Mouse (Mus musculus): Measurements from ENCODE around the gene Kras. TPM values are rescaled to one million over a fixed set of nuclear protein-coding genes. Genes with fewer than 3 reads are reported as not detected.

The Kras gene
- total and polyA plus RNA-seq, 2 experiments from 2014 or later: 25.9 to 72.5 TPM

- TF ChIP-seq CTCF (IDR thresholded peaks at IDR 0.05; ENCODE audit: low read depth): no peak
- 87% methylated on average over 10 of the region's 10 CpGs for WGBS
- no peak overlapping the region for H3K9ac ChIP-seq (replicated peaks; ENCODE audit: low read length)
These were observed 22.3 kb upstream of the Kras start for GRCm38 (mm10) chr6:145272142-145272937.

GRCm38 (mm10) chr6:145269313-145269845 is 19.3 kb upstream of the Kras start:
- ATAC-seq: no peak
- 90% methylated on average over 4 of the region's 4 CpGs for WGBS
- H3K4me2 ChIP-seq (ENCODE audit: low read depth, low read length): no peak overlapping the region
- no peak for DNase-seq (ENCODE audit: low spot score)
- no peaks in the 10 kb centered on the region for H3K36me3 ChIP-seq (ENCODE audit: insufficient read depth, low read length)
- H3K4me3 ChIP-seq (ENCODE audit: low read length): no peak overlapping the region
- H3K27ac ChIP-seq: no peak overlapping the region
- H3K27me3 ChIP-seq (ENCODE audit: insufficient read depth, low read length): no peaks in the 10 kb centered on the region
- H3K4me1 ChIP-seq (ENCODE audit: insufficient read depth, low read length): no peaks in the 10 kb centered on the region
- H3K9ac ChIP-seq (replicated peaks; ENCODE audit: low read length): no peak overlapping the region
- H3K9me3 ChIP-seq (ENCODE audit: low read length): no peaks in the 10 kb centered on the region
- no peak for TF ChIP-seq CTCF (IDR thresholded peaks at IDR 0.05; ENCODE audit: low read depth)

More at GRCm38 (mm10) chr6:145272142-145272937, 22.3 kb upstream of the Kras start:
- Histone ChIP-seq H3K4me2 (ENCODE audit: low read depth, low read length) (no peak overlapping the region), H3K4me1 (ENCODE audit: insufficient read depth, low read length) (peaks cover 8% of the 10 kb centered on the region), H3K27me3 (ENCODE audit: insufficient read depth, low read length) (no peaks in the 10 kb centered on the region), H3K36me3 (ENCODE audit: insufficient read depth, low read length) (no peaks in the 10 kb centered on the region), H3K27ac (no peak overlapping the region), H3K4me3 (ENCODE audit: low read length) (no peak overlapping the region), H3K9me3 (ENCODE audit: low read length) (no peaks in the 10 kb centered on the region)
- ATAC-seq (no peak), DNase-seq (ENCODE audit: low spot score) (no peak)

GRCm38 (mm10) chr6:145267692-145268091 is 17.7 kb upstream of the Kras start:
- no peaks in the 10 kb centered on the region for H3K4me1 ChIP-seq (ENCODE audit: insufficient read depth, low read length)
- ATAC-seq (no peak), DNase-seq (ENCODE audit: low spot score) (no peak)
- whole genome bisulfite sequencing: 89% methylated on average over 6 of the region's 6 CpGs
- H3K4me3 ChIP-seq (ENCODE audit: low read length): no peak overlapping the region
- no peak overlapping the region for H3K9ac ChIP-seq (replicated peaks; ENCODE audit: low read length)
- H3K27me3 ChIP-seq (ENCODE audit: insufficient read depth, low read length): no peaks in the 10 kb centered on the region
- H3K27ac ChIP-seq: no peak overlapping the region
- H3K9me3 ChIP-seq (ENCODE audit: low read length): no peaks in the 10 kb centered on the region
- TF ChIP-seq CTCF (IDR thresholded peaks at IDR 0.05; ENCODE audit: low read depth): no peak
- no peak overlapping the region for H3K4me2 ChIP-seq (ENCODE audit: low read depth, low read length)
- no peaks in the 10 kb centered on the region for H3K36me3 ChIP-seq (ENCODE audit: insufficient read depth, low read length)

- ATAC-seq (no peak), DNase-seq (ENCODE audit: low spot score) (no peak)
- no peak for TF ChIP-seq CTCF (IDR thresholded peaks at IDR 0.05; ENCODE audit: low read depth)
- Histone ChIP-seq H3K27ac (no peak overlapping the region), H3K27me3 (ENCODE audit: insufficient read depth, low read length) (no peaks in the 10 kb centered on the region), H3K9ac (replicated peaks; ENCODE audit: low read length) (no peak overlapping the region), H3K9me3 (ENCODE audit: low read length) (no peaks in the 10 kb centered on the region), H3K4me3 (ENCODE audit: low read length) (no peak overlapping the region), H3K4me1 (ENCODE audit: insufficient read depth, low read length) (no peaks in the 10 kb centered on the region), H3K4me2 (ENCODE audit: low read depth, low read length) (no peak overlapping the region), H3K36me3 (ENCODE audit: insufficient read depth, low read length) (no peaks in the 10 kb centered on the region)
- 86% methylated on average over 7 of the region's 7 CpGs for WGBS
These were observed 12.3 kb upstream of the Kras start for GRCm38 (mm10) chr6:145262314-145262713.

- TF ChIP-seq CTCF (IDR thresholded peaks at IDR 0.05; ENCODE audit: low read depth): no peak
- no peak for DNase-seq (ENCODE audit: low spot score)
- 57% methylated on average over 2 of the region's 2 CpGs for WGBS
These were observed 6.6 kb upstream of the Kras start for GRCm38 (mm10) chr6:145256701-145257073.

GRCm38 (mm10) chr6:145255952-145256700 is 6.1 kb upstream of the Kras start:
- TF ChIP-seq CTCF (IDR thresholded peaks at IDR 0.05; ENCODE audit: low read depth): peak; percentile 37
- H3K27me3 ChIP-seq (ENCODE audit: insufficient read depth, low read length): no peaks in the 10 kb centered on the region
- 83% methylated on average over 13 of the region's 13 CpGs for WGBS
- no peak for DNase-seq (ENCODE audit: low spot score)
- ATAC-seq: no peak
- no peak overlapping the region for H3K4me3 ChIP-seq (ENCODE audit: low read length)
- no peak overlapping the region for H3K27ac ChIP-seq
- no peaks in the 10 kb centered on the region for H3K36me3 ChIP-seq (ENCODE audit: insufficient read depth, low read length)
- no peak overlapping the region for H3K9ac ChIP-seq (replicated peaks; ENCODE audit: low read length)
- no peak overlapping the region for H3K4me2 ChIP-seq (ENCODE audit: low read depth, low read length)
- no peaks in the 10 kb centered on the region for H3K4me1 ChIP-seq (ENCODE audit: insufficient read depth, low read length)
- no peaks in the 10 kb centered on the region for H3K9me3 ChIP-seq (ENCODE audit: low read length)

More at GRCm38 (mm10) chr6:145256701-145257073, 6.6 kb upstream of the Kras start:
- H3K4me1 ChIP-seq (ENCODE audit: insufficient read depth, low read length): no peaks in the 10 kb centered on the region
- H3K4me3 ChIP-seq (ENCODE audit: low read length): no peak overlapping the region
- no peak overlapping the region for H3K27ac ChIP-seq
- ATAC-seq: no peak
- no peak overlapping the region for H3K9ac ChIP-seq (replicated peaks; ENCODE audit: low read length)
- H3K4me2 ChIP-seq (ENCODE audit: low read depth, low read length): no peak overlapping the region
- H3K36me3 ChIP-seq (ENCODE audit: insufficient read depth, low read length): no peaks in the 10 kb centered on the region
- no peaks in the 10 kb centered on the region for H3K27me3 ChIP-seq (ENCODE audit: insufficient read depth, low read length)
- no peaks in the 10 kb centered on the region for H3K9me3 ChIP-seq (ENCODE audit: low read length)
